Mouse (Mus musculus) left cerebral cortex, adult 18-20 months (tissue): ENCODE measurements around the gene Wnt9a. TPM values are rescaled to one million over a fixed set of nuclear protein-coding genes. Genes with fewer than 3 reads are reported as not detected.

Source experiments
- DNase-seq, 2 experiments: peaks; one replicate each; pipeline ENCODE4 v3.0.0; 2021 to 2022; ENCODE audit warnings: low spot score in 2 of 2, mixed read lengths in 1 of 2
- total RNA-seq, 2 experiments: library from RNA; stranded (reverse); gene quantifications; 2 replicates each; pipeline ENCODE4 v1.2.3; 2021

Gene Wnt9a
- total RNA-seq, 2 experiments from 2014 or later, result 11.9 to 17.2 TPM

GRCm38 (mm10) chr11:59302700-59303569 lies 3.8 kb upstream of the Wnt9a start:
- peak; percentile 82 to 83 for DNase-seq

DNA sequence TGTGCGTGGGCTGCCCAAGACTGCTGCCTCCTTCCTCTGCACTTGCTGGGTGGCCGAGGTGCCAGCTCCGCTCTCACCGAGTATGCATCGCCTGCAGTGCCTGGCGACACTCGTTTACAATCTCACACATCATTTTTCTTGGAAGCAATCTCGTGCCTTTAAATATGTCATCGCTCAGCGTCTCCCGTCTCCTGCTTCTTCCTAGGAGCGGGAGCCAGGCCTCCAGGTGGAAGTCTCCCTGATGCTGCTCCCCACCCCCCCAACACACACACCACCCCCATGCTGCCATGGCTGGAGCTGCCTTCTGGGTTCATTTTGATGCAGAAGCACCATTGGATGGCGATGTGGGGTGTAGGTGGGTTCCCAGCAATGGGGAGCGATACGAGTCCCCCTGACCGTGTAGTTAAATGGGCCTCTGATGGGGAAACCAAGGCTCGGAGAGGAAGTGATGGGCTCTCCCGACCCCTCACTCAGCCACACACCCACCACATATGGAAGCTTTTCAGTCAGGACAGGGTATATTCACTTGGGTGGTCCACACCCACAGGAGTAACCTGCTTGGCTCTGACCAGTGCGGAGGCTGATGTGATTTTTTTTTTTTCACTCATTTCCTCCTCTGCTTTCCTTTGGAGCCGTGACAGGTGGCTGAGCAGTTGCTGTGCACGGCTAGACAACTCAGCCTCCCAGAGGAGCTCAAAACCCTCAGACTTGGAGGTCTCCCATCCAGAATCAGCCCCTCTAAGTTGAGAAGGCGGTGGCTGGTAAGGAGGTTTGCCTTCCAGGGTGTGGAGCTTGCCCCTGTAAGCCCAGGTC lies 1.5 kb upstream of the Wnt9a start:
- peak; percentile 61 to 77 for DNase-seq

- DNase-seq, result no peak
These were observed 910 bp upstream of the Wnt9a start for GRCm38 (mm10) chr11:59305821-59306215.

- peak; percentile 85 for DNase-seq
These were observed 865 bp downstream of the Wnt9a start for GRCm38 (mm10) chr11:59307422-59308163.

GRCm38 (mm10) chr11:59308164-59308542 lies 1.4 kb downstream of the Wnt9a start:
- DNase-seq, result no peak

- no peak for DNase-seq
These were observed 1.9 kb downstream of the Wnt9a start for GRCm38 (mm10) chr11:59308625-59309024.

DNA sequence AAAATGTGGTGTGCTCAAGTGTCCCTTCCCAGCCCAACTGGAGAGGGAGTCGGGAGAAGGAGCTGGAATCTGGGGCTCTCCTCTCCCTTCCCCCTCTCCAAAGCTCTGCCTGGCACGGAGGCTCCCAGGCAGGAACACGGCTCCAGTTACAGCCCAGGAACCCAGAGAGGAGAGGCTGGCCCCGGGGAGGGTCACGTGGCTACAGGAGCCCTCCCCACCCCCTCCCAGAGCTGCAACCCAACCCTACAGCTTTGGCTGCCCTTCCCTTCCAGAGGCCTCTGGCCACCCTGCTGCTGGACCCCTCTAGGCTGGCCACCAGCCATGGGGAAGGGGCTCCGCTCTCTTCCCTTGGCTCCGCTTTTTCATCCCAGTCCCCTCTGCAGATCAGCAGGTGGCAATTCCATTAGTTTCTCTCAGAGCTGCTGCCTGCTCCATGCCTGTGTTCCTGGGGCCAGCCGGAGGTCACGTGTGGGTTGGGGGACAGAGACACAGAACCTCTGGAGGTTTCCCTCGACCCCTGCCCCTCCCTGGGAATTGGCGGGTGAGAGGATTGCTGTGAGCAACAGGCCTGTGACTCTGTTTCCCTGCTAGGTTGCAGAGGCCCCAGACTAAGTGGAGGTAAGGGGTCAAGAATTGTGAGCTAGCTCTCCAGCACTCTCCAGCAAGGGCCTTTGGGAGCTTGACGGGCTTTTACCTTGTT lies 2.5 kb downstream of the Wnt9a start:
- DNase-seq, result peak in 1 of 2 experiments; percentile 45

- no peak for DNase-seq
These were observed 3.2 kb downstream of the Wnt9a start for GRCm38 (mm10) chr11:59309976-59310375.

DNA sequence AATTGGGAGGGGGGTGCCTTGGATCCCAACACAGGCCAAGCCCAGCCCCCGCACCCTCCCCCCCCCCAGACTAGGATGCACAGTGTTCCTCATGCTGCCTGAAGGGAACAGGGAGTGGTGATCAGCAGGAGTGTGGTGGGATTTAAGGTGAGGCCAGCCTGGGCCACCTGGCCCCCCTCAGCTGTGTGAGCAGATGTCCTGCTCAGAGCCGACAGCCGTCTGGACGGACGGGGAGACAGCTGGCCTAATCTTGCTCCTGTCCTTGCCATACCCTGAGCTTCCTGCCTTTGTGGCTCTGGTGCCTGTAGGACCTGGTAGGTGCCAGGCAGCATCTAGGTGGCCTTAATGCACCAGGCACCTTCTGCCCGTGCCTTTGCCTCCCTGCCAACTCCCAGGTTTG lies 5.3 kb downstream of the Wnt9a start:
- no peak for DNase-seq

GRCm38 (mm10) chr11:59312501-59312900 lies 5.8 kb downstream of the Wnt9a start:
- no peak for DNase-seq

DNA sequence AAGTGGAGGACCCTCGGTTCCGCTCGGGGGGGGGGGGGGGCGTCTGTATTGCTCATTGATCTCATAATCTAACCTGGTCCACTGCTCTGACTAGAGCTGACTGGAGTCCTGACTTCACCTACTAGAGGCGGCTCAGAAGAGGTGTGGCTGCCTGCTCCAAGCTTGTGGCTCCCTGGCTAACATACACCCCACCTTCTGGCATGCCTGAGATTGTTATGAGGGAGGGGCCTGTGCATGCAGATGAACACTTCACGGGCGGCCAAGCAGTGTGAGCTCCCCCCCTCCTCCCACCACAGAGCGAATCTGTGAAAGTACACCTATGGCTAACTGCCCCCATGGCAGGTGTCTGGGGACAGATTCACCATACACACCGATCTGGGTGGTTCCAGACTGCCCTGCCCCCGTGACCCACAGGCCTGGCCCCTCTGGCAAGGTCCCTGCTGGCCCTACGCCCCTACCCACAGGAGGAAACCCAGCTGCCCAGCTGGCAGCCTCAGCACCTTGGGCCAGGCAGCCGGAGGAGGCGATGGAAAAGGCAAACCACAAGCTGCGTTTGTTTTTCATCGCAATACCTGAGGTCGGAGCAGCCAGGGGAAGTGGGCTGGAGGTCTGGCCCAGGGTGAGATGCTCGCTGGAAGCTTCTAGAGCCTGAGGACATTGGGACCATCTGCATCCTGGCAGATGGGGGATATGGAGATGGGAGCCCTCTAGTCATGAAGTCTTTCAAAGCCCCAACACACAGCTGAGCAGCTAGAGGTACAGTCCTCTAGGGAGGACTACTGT lies 6.5 kb downstream of the Wnt9a start:
- DNase-seq, result no peak

DNA sequence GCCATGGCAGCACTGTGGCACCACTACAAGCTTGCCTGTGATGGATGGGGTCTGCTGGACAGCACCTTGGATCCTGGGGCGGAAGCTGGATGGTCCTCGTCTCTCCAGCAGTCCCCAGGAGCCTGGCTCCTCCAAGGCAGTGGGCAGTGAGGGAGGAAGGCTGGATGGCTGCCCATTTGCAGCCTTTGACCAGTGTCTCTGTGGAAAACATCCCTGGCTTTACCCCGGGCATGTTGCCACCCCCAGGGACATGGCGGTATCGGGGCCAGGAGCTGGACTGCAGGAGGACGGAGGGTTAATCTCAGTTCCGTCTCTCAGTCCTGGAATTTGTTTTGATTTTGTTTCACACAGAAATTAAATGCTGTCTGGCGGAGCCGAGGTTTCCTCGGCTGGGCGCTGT lies 7.2 kb downstream of the Wnt9a start:
- no peak for DNase-seq

DNA sequence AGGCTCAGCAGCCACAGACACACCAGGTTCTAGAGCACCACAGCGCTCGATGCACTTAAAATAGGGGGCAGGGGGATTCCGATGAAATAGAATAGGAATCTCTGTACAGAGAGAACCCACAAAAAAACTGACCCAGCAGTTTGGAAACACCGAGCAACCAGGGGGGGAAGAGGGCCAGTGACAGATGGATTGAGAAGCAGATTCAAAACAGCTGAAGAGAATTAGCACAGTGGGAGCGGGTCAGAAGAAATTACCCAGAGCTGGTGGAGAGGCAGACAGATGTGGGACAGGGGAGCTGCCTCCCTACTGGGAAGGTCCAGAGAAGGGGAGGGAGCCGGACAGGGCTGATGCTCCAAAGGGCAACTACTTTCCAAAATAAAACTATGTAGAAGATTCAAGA lies 9.8 kb downstream of the Wnt9a start:
- no peak for DNase-seq

- no peak for DNase-seq
These were observed 16.3 kb downstream of the Wnt9a start for GRCm38 (mm10) chr11:59322988-59323387.

GRCm38 (mm10) chr11:59324777-59325176 lies 18.0 kb downstream of the Wnt9a start:
- no peak for DNase-seq

GRCm38 (mm10) chr11:59327625-59328024 lies 20.9 kb downstream of the Wnt9a start:
- DNase-seq, result no peak

GRCm38 (mm10) chr11:59329616-59330015 lies 22.9 kb downstream of the Wnt9a start:
- DNase-seq, result no peak

GRCm38 (mm10) chr11:59330560-59330959 lies 23.8 kb downstream of the Wnt9a start:
- peak; percentile 69 to 73 for DNase-seq

DNA sequence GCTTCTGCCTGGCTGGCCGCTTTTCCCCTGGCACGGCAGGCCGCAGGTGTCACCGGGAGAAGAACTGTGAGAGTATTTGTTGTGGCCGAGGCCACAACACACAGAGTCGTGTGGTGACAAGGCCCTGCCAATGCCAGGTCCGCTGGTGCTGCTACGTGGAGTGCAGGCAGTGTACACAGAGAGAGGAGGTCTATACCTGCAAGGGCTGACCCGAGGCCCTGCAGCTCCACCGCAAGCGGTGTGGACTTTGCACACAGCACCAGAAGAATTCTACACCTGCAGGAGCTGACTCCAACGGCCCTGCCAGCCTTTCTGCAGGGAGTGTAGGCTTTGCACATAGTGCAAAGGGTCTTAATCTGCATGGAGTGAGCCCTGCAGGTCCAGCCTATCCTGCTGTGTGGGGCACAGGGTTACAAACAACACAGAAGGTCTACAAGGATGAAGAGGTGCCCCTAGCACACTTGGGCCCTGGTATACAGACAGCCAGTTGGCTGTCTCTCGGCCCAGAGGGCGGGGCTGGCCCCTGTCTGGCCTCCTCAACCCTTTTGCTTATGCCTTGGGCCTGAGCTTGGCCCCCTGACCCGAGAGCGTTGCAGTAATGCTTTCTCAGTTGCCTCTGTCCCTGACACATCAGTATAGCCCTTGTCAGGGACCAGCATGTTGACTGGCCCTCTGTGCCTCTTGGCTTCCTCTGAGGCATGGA lies 24.6 kb downstream of the Wnt9a start:
- no peak for DNase-seq
